Mouse (Mus musculus) ES-E14 (cell line): ENCODE results near the gene Hmga1. TPM values are rescaled to one million over a fixed set of nuclear protein-coding genes. Genes with fewer than 3 reads are reported as not detected.
A peak's percentile ranks its signal among the peaks of the same experiment; 100 is the strongest.

Experiments used
- DNase-seq: peaks from one replicate; pipeline ENCODE4 v3.0.0-alpha.2; 2013; ENCODE audit warnings: low read depth, low spot score
- H3K27ac ChIP-seq: 2 replicates; pipeline ENCODE4 v1.5.1; 2012; ENCODE audit warnings: low read depth, mild to moderate bottlenecking, low read length, moderate library complexity, mixed read lengths; ENCODE audit not compliant: poor library complexity, insufficient read depth, severe bottlenecking
- H3K36me3 ChIP-seq: 2 replicates; pipeline ENCODE4 v1.6.1; 2012; ENCODE audit warnings: mild to moderate bottlenecking, low read length, moderate library complexity, mixed read lengths; ENCODE audit not compliant: control insufficient read depth, poor library complexity, insufficient read depth, severe bottlenecking
- H3K4me1 ChIP-seq, 2 experiments: fragments of 150-350 bp in 1 of 2; sonication (generic) in 1 of 2; 2 replicates each; pipeline ENCODE4 v1.6.1; 2012; ENCODE audit warnings: low read length in 2 of 2, mild to moderate bottlenecking in 1 of 2, mixed read lengths in 1 of 2; ENCODE audit not compliant: control insufficient read depth in 2 of 2, insufficient read depth in 2 of 2, poor library complexity in 1 of 2
- H3K4me3 ChIP-seq, 2 experiments: fragments of 150-350 bp in 1 of 2; sonication (generic) in 1 of 2; 2 replicates each; pipeline ENCODE4 v1.5.1; 2012; ENCODE audit warnings: low read length in 2 of 2, low read depth in 1 of 2, mild to moderate bottlenecking in 1 of 2, mixed read lengths in 1 of 2; ENCODE audit not compliant: insufficient read depth in 1 of 2, poor library complexity in 1 of 2, severe bottlenecking in 1 of 2
- H3K9ac ChIP-seq: 2 replicates; pipeline ENCODE4 v1.6.1; 2012; ENCODE audit warnings: low read depth, mild to moderate bottlenecking, low read length, mixed read lengths; ENCODE audit not compliant: poor library complexity, insufficient read depth, severe bottlenecking
- H3K9me3 ChIP-seq: fragments of 150-350 bp; sonication (generic); 2 replicates; pipeline ENCODE4 v1.6.1; 2012; ENCODE audit warnings: low read depth, mild to moderate bottlenecking, low read length; ENCODE audit not compliant: control insufficient read depth, insufficient read depth
- CHD2 ChIP-seq: IDR thresholded peaks from 2 replicates; pipeline ENCODE4 v1.6.1; 2014; ENCODE audit warnings: mild to moderate bottlenecking, low read depth, low read length, inconsistent platforms
- HCFC1 ChIP-seq: IDR thresholded peaks from 2 replicates; pipeline ENCODE4 v1.6.1; 2012; ENCODE audit warnings: low read length, inconsistent platforms, borderline replicate concordance; ENCODE audit not compliant: insufficient read depth
- MAFK ChIP-seq: IDR thresholded peaks from 2 replicates; pipeline ENCODE4 v1.6.1; 2014; ENCODE audit warnings: mild to moderate bottlenecking, low read depth, low read length, inconsistent platforms; ENCODE audit not compliant: insufficient read depth
- ZC3H11A ChIP-seq: IDR thresholded peaks from 2 replicates; pipeline ENCODE4 v1.6.1; 2012; ENCODE audit warnings: low read depth, mild to moderate bottlenecking, inconsistent platforms, low read length, borderline replicate concordance
- ZNF384 ChIP-seq: IDR thresholded peaks from 2 replicates; pipeline ENCODE4 v1.6.1; 2012; ENCODE audit warnings: low read depth, low read length, inconsistent platforms
- in situ Hi-C, 2 experiments: fragments of 600-800 bp; cut with MboI; formaldehyde crosslinking; loops; one replicate each; pipeline ENCODE4 v1.15.1; 2025; ENCODE audit warnings: low sequenced_read_pairs in 2 of 2, inconsistent platforms in 1 of 2; ENCODE audit not compliant: unreplicated experiment in 2 of 2
- total RNA-seq: library from RNA; depleted of rRNA; stranded (reverse); fragments of 300-350 nt; gene quantifications from 2 replicates; pipeline ENCODE4 v1.2.3, GENCODE M21; 2012; rRNA removed

Hmga1 gene
- 142 and 175 TPM in 2 replicates for total RNA-seq

- Histone ChIP-seq H3K9ac (peak within 1 kb of the TSS; percentile 97), H3K36me3 (peaks cover 19% of the 10 kb centered on the region), H3K4me1 (peaks cover 6 to 24% of the 10 kb centered on the region in 2 experiments), H3K27ac (peak within 1 kb of the TSS; percentile 99), H3K4me3 (peak within 1 kb of the TSS; percentile 76 to 87), H3K9me3 (no peaks in the 10 kb centered on the region)
- DNase-seq = peak; percentile 79
- in situ Hi-C loops = no loop called here
- TF ChIP-seq HCFC1 (0 out of 2 replicates have a peak, but pooled peaks have one; percentile 45), MAFK (no peak)
Measured at GRCm38 (mm10) chr17:27556315-27557011, at the start of gene Hmga1. Gene Hmga1 (plus strand): TSS chr17:27556497.

GRCm38 (mm10) chr17:27506871-27507590 is 49.3 kb upstream of the Hmga1 start:
- peaks cover 0 to 14% of the 10 kb centered on the region in 2 experiments; a peak in 2 of 4 replicates for H3K4me1 ChIP-seq
- in situ Hi-C loops = loop anchor here in 1 of 2 experiments (25.0 kb wide), 1 partner anchor 320 kb away; no protein-coding TSS in a partner anchor
- H3K9me3 ChIP-seq = no peaks in the 10 kb centered on the region
- no peak overlapping the region for H3K27ac ChIP-seq
- H3K9ac ChIP-seq = no peak overlapping the region
- H3K4me3 ChIP-seq = no peak overlapping the region
- no peaks in the 10 kb centered on the region for H3K36me3 ChIP-seq
- TF ChIP-seq CHD2 = no peak
- no peak for TF ChIP-seq ZNF384
- TF ChIP-seq HCFC1 = no peak
- TF ChIP-seq ZC3H11A = no peak
- TF ChIP-seq MAFK = no peak
- DNase-seq = no peak

- Histone ChIP-seq H3K4me3 (no peak overlapping the region), H3K9ac (no peak overlapping the region), H3K27ac (no peak overlapping the region), H3K9me3 (no peaks in the 10 kb centered on the region), H3K36me3 (no peaks in the 10 kb centered on the region), H3K4me1 (peaks cover 0 to 14% of the 10 kb centered on the region in 2 experiments; a peak in 2 of 4 replicates)
- DNase-seq = no peak
- no peak for TF ChIP-seq ZNF384
- TF ChIP-seq ZC3H11A = no peak
- no peak for TF ChIP-seq MAFK
- no peak for TF ChIP-seq HCFC1
- TF ChIP-seq CHD2 = no peak
- in situ Hi-C loops = loop anchor here in 1 of 2 experiments (25.0 kb wide), 1 partner anchor 320 kb away; no protein-coding TSS in a partner anchor
Measured at GRCm38 (mm10) chr17:27507591-27507945, 48.7 kb upstream of the Hmga1 start.

- peaks cover 0 to 12% of the 10 kb centered on the region in 2 experiments; a peak in 2 of 4 replicates for H3K4me1 ChIP-seq
- H3K36me3 ChIP-seq = no peaks in the 10 kb centered on the region
- no peak for TF ChIP-seq MAFK
- no peak for TF ChIP-seq HCFC1
- TF ChIP-seq ZNF384 = no peak
- no peak for TF ChIP-seq CHD2
- TF ChIP-seq ZC3H11A = no peak
- in situ Hi-C loops = loop anchor here in 1 of 2 experiments (25.0 kb wide), 1 partner anchor 321 kb away; no protein-coding TSS in a partner anchor
- no peaks in the 10 kb centered on the region for H3K9me3 ChIP-seq
- H3K9ac ChIP-seq = no peak overlapping the region
- H3K4me3 ChIP-seq = no peak overlapping the region
- no peak overlapping the region for H3K27ac ChIP-seq
- DNase-seq = no peak
Measured at GRCm38 (mm10) chr17:27508002-27508401, 48.3 kb upstream of the Hmga1 start.
